Mouse (Mus musculus) spleen, adult 2 months (tissue): ENCODE results near the gene Rbm38. TPM values are rescaled to one million over a fixed set of nuclear protein-coding genes. Genes with fewer than 3 reads are reported as not detected.

Experiments used
- DNase-seq, 2 experiments: peaks; one replicate each; pipeline versions ENCODE4 v3.0.0 to v3.0.0-alpha.2; 2012 to 2021; ENCODE audit warnings: low spot score in 2 of 2, low read depth in 1 of 2
- H3K27ac ChIP-seq: fragments of 200-500 bp; 2 replicates; pipeline ENCODE4 v1.5.1; 2012; ENCODE audit warnings: low read length, inconsistent platforms; ENCODE audit not compliant: insufficient read depth
- H3K27me3 ChIP-seq: fragments of 200-500 bp; 2 replicates; pipeline ENCODE4 v1.6.1; 2012; ENCODE audit warnings: mild to moderate bottlenecking, moderate library complexity, low read length, inconsistent platforms; ENCODE audit not compliant: control insufficient read depth, insufficient read depth
- H3K36me3 ChIP-seq: fragments of 200-500 bp; 2 replicates; pipeline ENCODE4 v1.6.1; 2012; ENCODE audit warnings: mild to moderate bottlenecking, low read length, inconsistent platforms; ENCODE audit not compliant: control insufficient read depth, insufficient read depth
- H3K4me1 ChIP-seq: fragments of 200-500 bp; 2 replicates; pipeline ENCODE4 v1.6.1; 2011; ENCODE audit warnings: inconsistent platforms; ENCODE audit not compliant: control insufficient read depth, insufficient read depth, insufficient read length
- H3K4me3 ChIP-seq: fragments of 200-500 bp; 2 replicates; pipeline ENCODE4 v1.5.1; 2011; ENCODE audit warnings: mild to moderate bottlenecking, inconsistent platforms; ENCODE audit not compliant: insufficient read depth, insufficient read length; ENCODE audit errors: extremely low read depth
- CTCF ChIP-seq: fragments of 200-500 bp; IDR thresholded peaks from 2 replicates; pipeline ENCODE4 v1.5.1; 2011; ENCODE audit warnings: mild to moderate bottlenecking, inconsistent platforms; ENCODE audit not compliant: insufficient read depth, insufficient read length, insufficient replicate concordance; ENCODE audit errors: extremely low read depth
- POLR2A ChIP-seq: fragments of 200-500 bp; IDR thresholded peaks from 2 replicates; pipeline ENCODE4 v1.6.1; 2011; ENCODE audit warnings: low read depth, low read length, inconsistent platforms
- WGBS: fragments of 180-500 bp; shearing (Covaris S2); methylation state at CpG from one replicate; pipeline ENCODE4 v1.1.7; 2018; 5-methylcytosine and 5-hydroxymethylcytosine counted together
- polyA plus RNA-seq: library from polyadenylated mRNA; depleted of rRNA; stranded (reverse); fragments of >200 nt; gene quantifications from 2 replicates; pipeline ENCODE4 v1.2.3, GENCODE M21; 2012

Gene Rbm38
- polyA plus RNA-seq, 1 experiment, result 724 TPM

DNA sequence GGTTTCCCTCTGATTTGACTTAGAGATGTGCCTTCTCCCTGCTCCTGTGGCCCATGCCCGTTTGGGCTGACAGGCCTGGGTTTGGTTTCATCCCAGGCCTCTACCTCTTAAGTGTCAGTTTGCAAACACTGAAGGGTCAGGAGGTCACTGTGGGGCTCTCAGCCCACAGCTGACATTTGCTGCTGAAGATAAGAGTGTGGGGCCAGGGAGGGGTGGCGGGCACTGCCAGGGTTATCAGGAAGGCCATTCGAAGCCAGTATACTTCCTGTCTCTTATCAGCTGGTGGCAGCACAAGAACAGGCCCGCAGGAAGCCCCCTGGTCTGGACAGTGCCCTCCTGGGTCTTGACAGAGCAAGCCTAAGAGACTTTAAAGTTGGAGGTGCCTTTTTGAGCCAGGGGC is 14.7 kb downstream of the Rbm38 start:
- Histone ChIP-seq H3K27ac (peak overlapping the region; percentile 81), H3K4me1 (peaks cover 65% of the 10 kb centered on the region), H3K27me3 (no peaks in the 10 kb centered on the region), H3K36me3 (peaks cover 60% of the 10 kb centered on the region), H3K4me3 (no peak overlapping the region)
- no peak for DNase-seq
- 39% methylated on average over 4 of the region's 4 CpGs for WGBS
- TF ChIP-seq CTCF (no peak), POLR2A (no peak)

DNA sequence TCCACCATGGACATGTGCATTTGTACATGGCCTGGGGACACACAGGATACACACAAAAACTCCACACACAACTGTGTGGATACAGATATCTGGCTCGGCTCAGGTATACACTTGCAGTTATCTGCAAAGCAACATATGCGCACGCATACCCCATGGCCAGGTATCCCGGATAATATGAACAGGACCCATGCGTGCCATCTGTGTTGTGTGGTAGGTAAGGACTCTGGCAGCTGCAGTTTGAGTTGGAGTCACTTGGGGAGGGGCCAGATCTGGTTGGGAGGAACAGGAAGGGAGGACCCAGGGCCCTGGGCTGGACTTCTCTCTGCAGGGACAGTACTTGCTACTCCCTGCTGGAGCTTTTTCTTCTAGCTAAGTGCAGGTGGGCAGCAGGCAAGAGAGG is 15.4 kb downstream of the Rbm38 start:
- WGBS, result 84% methylated on average over 5 of the region's 5 CpGs
- TF ChIP-seq POLR2A (no peak), CTCF (no peak)
- Histone ChIP-seq H3K4me1 (peaks cover 59% of the 10 kb centered on the region), H3K4me3 (no peak overlapping the region), H3K27ac (peak overlapping the region; percentile 81), H3K27me3 (no peaks in the 10 kb centered on the region), H3K36me3 (peaks cover 54% of the 10 kb centered on the region)
- DNase-seq, result no peak

DNA sequence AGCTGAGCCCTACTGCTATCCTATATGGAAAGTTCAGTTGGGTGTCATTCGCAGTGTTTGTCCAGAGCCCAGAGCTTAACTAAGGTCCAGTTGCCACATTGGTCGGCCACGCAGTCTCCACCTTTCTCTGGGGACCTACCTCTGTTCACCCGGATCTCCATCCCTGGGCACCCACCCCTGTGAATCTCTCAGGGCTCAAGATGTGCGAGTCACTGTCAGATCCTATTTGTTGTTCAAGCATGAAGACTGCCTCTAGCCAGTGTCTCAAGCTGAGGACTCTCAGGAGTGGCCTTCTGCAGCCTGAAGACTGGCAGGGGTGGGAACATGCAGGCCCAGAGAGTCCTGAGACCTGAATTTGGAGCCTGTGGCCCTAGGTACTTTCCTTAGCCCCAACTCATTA is 15.8 kb downstream of the Rbm38 start:
- TF ChIP-seq CTCF, result no peak
- no peak for TF ChIP-seq POLR2A
- H3K27ac ChIP-seq, result peak overlapping the region; percentile 81
- H3K4me3 ChIP-seq, result no peak overlapping the region

DNA sequence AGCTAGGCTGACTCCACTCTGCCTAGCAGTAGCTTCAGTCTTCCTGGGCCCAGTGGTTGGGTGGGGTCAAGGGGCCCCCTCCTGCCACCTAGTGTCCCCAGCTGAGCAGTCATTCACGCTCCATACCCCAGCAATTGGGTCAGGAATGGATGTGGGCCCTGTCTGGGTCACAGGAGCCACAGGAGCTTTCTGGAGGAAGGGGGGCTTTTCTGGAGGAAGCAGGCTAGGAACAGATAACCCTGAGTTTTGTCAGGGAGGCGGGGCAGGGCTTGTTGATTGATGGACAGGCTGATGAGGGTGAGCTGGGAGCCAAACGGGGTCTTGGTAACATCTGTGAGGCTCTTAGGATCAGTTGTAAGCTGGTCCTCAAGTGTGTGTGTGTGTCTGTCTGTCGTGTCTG is 16.3 kb downstream of the Rbm38 start:
- Histone ChIP-seq H3K4me3 (no peak overlapping the region), H3K27me3 (no peaks in the 10 kb centered on the region), H3K4me1 (peaks cover 53% of the 10 kb centered on the region), H3K36me3 (peaks cover 46% of the 10 kb centered on the region), H3K27ac (peak overlapping the region; percentile 81)
- TF ChIP-seq POLR2A, result no peak
- TF ChIP-seq CTCF, result no peak
- DNase-seq, result no peak
- 43% methylated on average over 4 of the region's 4 CpGs for WGBS

More for the DNA sequence above, 15.8 kb downstream of the Rbm38 start:
- no peak for DNase-seq
- H3K4me1 ChIP-seq, result peaks cover 57% of the 10 kb centered on the region
- H3K36me3 ChIP-seq, result peaks cover 51% of the 10 kb centered on the region
- no peaks in the 10 kb centered on the region for H3K27me3 ChIP-seq
- 91% methylated on average over 5 of the region's 5 CpGs for WGBS

DNA sequence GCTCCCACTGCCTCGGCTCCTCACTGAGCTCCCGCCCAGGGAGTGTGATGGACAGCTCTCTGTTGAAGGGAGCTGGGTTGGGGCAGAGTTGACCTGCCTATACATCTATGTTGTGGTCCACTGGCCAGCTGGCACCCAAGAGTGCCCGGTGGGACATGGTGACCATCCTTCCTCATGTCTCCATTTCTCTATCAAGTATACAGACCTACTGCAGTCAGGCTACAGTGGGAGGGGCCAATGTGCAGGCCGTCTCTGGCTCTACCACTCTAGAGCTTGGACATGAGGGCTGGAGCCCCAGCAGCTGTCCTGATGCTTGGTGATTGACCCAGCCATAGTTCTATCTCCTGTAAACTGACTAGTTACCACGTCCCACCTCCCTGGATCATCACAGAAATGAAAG is 17.0 kb downstream of the Rbm38 start:
- 78% methylated on average over 5 of the region's 5 CpGs for WGBS
- no peak for DNase-seq
- H3K36me3 ChIP-seq, result peaks cover 38% of the 10 kb centered on the region
- TF ChIP-seq CTCF (no peak), POLR2A (no peak)
- H3K27ac ChIP-seq, result peak overlapping the region; percentile 81
- H3K4me1 ChIP-seq, result peaks cover 47% of the 10 kb centered on the region
- H3K27me3 ChIP-seq, result no peaks in the 10 kb centered on the region
- no peak overlapping the region for H3K4me3 ChIP-seq

DNA sequence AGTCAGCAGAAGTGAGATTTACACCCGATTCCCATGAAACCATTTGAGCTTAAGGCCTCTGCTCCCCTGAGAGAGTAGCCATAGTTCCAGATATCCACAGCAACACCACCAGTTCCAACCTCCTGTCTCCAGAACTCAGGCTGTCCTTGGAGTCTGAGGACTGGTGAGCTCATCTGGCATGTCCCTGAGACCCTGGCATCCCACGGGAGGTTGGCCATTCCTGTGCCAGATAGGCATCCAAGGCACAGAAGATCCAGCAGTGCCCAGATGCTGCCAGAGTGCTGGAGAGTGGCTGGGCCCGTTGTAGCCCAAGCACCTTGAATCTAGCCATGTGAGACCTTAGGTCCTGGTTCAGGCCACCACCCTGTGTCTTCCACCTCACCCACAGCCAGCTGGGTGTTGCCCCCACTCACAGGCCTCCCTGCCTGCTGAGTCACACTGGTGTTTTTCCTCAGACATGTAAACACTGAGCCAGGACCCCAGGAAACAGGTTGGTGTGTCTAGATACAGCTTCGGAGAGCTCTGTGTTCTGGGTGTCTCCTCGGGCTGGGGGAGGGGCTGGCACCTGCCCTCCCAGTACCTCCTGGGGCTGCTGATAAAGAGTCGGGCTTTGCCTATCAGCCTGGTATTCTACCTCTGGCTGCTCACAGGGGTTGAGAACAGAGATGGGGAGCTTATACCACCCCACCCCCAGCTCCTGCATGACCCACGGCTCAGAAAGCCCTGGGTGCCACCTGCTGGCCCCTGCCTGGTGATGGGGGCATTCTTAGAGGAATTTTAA is 17.7 kb downstream of the Rbm38 start:
- Histone ChIP-seq H3K4me1 (peaks cover 42% of the 10 kb centered on the region), H3K36me3 (peaks cover 32% of the 10 kb centered on the region), H3K27ac (peak overlapping the region; percentile 81), H3K4me3 (no peak overlapping the region), H3K27me3 (no peaks in the 10 kb centered on the region)
- 49% methylated on average over 7 of the region's 7 CpGs for WGBS
- DNase-seq, result no peak
- TF ChIP-seq CTCF (no peak), POLR2A (no peak)

DNA sequence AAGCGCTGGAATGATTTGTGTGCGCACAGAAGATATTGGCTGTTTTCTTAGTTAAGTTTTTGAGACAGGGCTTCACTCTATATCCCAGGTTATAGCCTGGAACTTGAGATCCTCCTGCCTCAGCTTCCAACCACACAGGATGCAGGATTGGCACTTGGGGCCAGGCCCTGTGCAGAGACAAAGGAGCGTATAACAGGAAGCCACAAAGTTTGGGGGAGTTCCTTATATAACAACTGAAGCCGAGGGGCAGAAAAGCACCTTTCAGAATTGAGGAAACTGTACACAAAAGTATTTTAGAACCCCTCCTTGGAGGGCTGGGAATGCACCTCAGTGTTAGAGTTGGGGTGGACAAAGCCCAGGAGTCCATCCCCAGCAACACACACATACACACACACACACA is 18.7 kb downstream of the Rbm38 start:
- H3K36me3 ChIP-seq, result peaks cover 21% of the 10 kb centered on the region
- H3K4me3 ChIP-seq, result no peak overlapping the region
- no peak for DNase-seq
- no peaks in the 10 kb centered on the region for H3K27me3 ChIP-seq
- H3K4me1 ChIP-seq, result peaks cover 40% of the 10 kb centered on the region; the same call in 1 of the 2 replicates
- peak overlapping the region; percentile 59 for H3K27ac ChIP-seq
- 53% methylated on average over 4 of the region's 4 CpGs for WGBS
- TF ChIP-seq POLR2A (no peak), CTCF (no peak)
